Mouse (Mus musculus) stomach, postnatal 0 days (tissue): ENCODE measurements at regions not wholly inside any gene's neighbourhood (a gene's known extent, or its start where the extent isn't known, plus 50 kb on each side); places are given as distances from the start of the nearest gene placed in this dataset.
"Not testable (repeated sequence)": the region's sequence is repeated elsewhere in the genome, so short reads cannot be mapped to it uniquely, and the experiment has no call there.

Experiments used
- ATAC-seq: fragments of 200-750 bp; cut with Nextera tagmentation; 2 replicates; pipeline ENCODE4 v1.8.0; 2017; ENCODE audit not compliant: low FRiP score, low TSS enrichment
- DNase-seq: peaks from one replicate; pipeline ENCODE4 v3.0.0-alpha.2; 2016; ENCODE audit warnings: low spot score
- H3K27ac ChIP-seq: fragments of 300-500 bp; sonication (generic); replicated peaks from 2 replicates; pipeline ENCODE4 v1.5.1; 2014; ENCODE audit warnings: mild to moderate bottlenecking, control low read depth
- H3K27me3 ChIP-seq: fragments of 300-500 bp; sonication (generic); 2 replicates; pipeline ENCODE4 v1.6.1; 2014; ENCODE audit warnings: low read length; ENCODE audit not compliant: control insufficient read depth, insufficient read depth
- H3K36me3 ChIP-seq: fragments of 300-500 bp; sonication (generic); 2 replicates; pipeline ENCODE4 v1.6.1; 2014; ENCODE audit warnings: low read length, mixed read lengths; ENCODE audit not compliant: control insufficient read depth, insufficient read depth
- H3K4me1 ChIP-seq: fragments of 300-500 bp; sonication (generic); replicated peaks from 2 replicates; pipeline ENCODE4 v1.6.1; 2014; ENCODE audit warnings: antibody characterized with exemption; ENCODE audit not compliant: control insufficient read depth, insufficient read depth
- H3K4me2 ChIP-seq: fragments of 300-500 bp; sonication (generic); replicated peaks from 2 replicates; pipeline ENCODE4 v1.6.1; 2014; ENCODE audit warnings: low read depth, mild to moderate bottlenecking, control low read depth, moderate library complexity
- H3K4me3 ChIP-seq: fragments of 300-500 bp; sonication (generic); 2 replicates; pipeline ENCODE4 v1.5.1; 2014; ENCODE audit warnings: low read depth, low read length, control low read depth
- H3K9ac ChIP-seq: fragments of 300-500 bp; sonication (generic); 2 replicates; pipeline ENCODE4 v1.6.1; 2014; ENCODE audit warnings: mild to moderate bottlenecking, low read length, control low read depth, mixed read lengths
- H3K9me3 ChIP-seq: fragments of 300-500 bp; sonication (generic); 2 replicates; pipeline ENCODE4 v1.6.1; 2016; ENCODE audit warnings: low read length; ENCODE audit not compliant: control insufficient read depth
- CTCF ChIP-seq: IDR thresholded peaks from 2 replicates; pipeline ENCODE4 v1.5.1; 2016; ENCODE audit warnings: antibody characterized with exemption, low read depth, mild to moderate bottlenecking, moderate library complexity
- EP300 ChIP-seq: optimal IDR thresholded peaks from 2 replicates; pipeline ENCODE3; 2016; ENCODE audit warnings: antibody characterized with exemption
- WGBS: fragments of 180-500 bp; shearing (Covaris S2); extraction: QIAGEN DNeasy Blood & Tissue Kit; methylation state at CpG from one replicate; pipeline ENCODE4 v1.1.7; 2014; 5-methylcytosine and 5-hydroxymethylcytosine counted together

- TF ChIP-seq EP300 = no peak
- TF ChIP-seq CTCF = no peak
- Histone ChIP-seq H3K4me3 (no peak overlapping the region), H3K27me3 (no peaks in the 10 kb centered on the region), H3K4me1 (no peaks in the 10 kb centered on the region), H3K36me3 (no peaks in the 10 kb centered on the region), H3K27ac (no peak overlapping the region), H3K9me3 (no peaks in the 10 kb centered on the region), H3K4me2 (no peak overlapping the region), H3K9ac (no peak overlapping the region)
- 36% methylated on average over 11 of the region's 11 CpGs for WGBS
- no peak for ATAC-seq
- no peak for DNase-seq
Observed at GRCm38 (mm10) chr5:148684216-148684615, 131.6 kb upstream of the Ubl3 start.

DNA sequence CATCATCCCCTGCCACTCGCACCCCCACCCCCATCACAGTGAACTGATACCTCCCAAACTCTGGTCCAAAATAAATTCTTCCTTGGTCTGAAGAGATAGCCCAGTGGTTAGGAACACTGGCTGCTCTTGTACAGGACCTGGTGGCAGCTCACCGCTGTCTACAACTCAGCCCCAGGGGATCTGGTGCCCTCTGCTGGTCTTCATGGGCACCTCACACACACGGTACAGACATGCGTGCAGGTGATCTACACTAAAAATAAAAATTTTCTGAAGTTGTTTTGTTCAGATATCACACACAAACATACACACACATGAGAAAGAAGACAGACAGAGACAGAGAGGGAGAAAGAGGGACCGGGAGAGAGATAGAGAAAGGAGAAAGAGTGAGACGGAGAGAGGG, 130.0 kb upstream of the Ubl3 start:
- TF ChIP-seq CTCF (peak; percentile 32; the same call in 1 of the 2 replicates), EP300 (no peak)
- 95% methylated on average over 6 of the region's 6 CpGs for WGBS

GRCm38 (mm10) chr5:148680341-148680740, 127.8 kb upstream of the Ubl3 start:
- no peak for TF ChIP-seq EP300
- TF ChIP-seq CTCF = no peak
- H3K27me3 ChIP-seq = no peaks in the 10 kb centered on the region
- 88% methylated on average over 5 of the region's 5 CpGs for WGBS
- H3K4me3 ChIP-seq = no peak overlapping the region
- H3K27ac ChIP-seq = no peak overlapping the region
- no peaks in the 10 kb centered on the region for H3K9me3 ChIP-seq
- 0 out of 2 replicates have a peak, but pooled peaks have one; percentile 24 for ATAC-seq
- no peak overlapping the region for H3K4me2 ChIP-seq
- H3K4me1 ChIP-seq = no peaks in the 10 kb centered on the region
- DNase-seq = no peak
- H3K36me3 ChIP-seq = no peaks in the 10 kb centered on the region
- no peak overlapping the region for H3K9ac ChIP-seq

More for the DNA sequence above, 130.0 kb upstream of the Ubl3 start:
- H3K27me3 ChIP-seq = no peaks in the 10 kb centered on the region
- no peak overlapping the region for H3K9ac ChIP-seq
- no peaks in the 10 kb centered on the region for H3K36me3 ChIP-seq
- DNase-seq (no peak), ATAC-seq (no peak)
- H3K27ac ChIP-seq = no peak overlapping the region
- no peak overlapping the region for H3K4me3 ChIP-seq
- H3K4me1 ChIP-seq = no peaks in the 10 kb centered on the region
- no peaks in the 10 kb centered on the region for H3K9me3 ChIP-seq
- no peak overlapping the region for H3K4me2 ChIP-seq

DNA sequence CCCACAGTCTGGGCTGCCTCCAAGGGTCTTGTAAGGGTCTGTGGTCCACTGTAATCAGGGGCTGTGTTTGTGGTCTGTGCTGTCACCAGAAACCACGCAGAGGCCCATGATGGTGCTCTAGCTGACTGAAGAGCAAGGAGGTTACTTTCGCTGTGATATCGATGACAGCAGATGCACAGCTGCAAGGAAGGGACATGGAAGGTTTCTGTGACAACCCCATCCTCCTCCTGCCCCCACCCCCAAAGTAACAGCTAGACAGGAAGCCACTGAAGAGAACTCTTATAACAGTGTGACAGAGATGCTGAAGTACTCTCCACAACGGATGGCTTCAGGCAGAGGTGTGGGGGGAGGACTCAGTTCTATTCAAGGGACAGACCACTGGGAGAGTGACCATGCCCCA, 127.0 kb upstream of the Ubl3 start:
- H3K4me2 ChIP-seq = no peak overlapping the region
- no peak overlapping the region for H3K4me3 ChIP-seq
- H3K4me1 ChIP-seq = no peaks in the 10 kb centered on the region
- no peaks in the 10 kb centered on the region for H3K9me3 ChIP-seq
- DNase-seq = no peak
- WGBS = 91% methylated on average over 4 of the region's 4 CpGs
- TF ChIP-seq EP300 (no peak), CTCF (no peak)
- no peak overlapping the region for H3K9ac ChIP-seq
- no peak for ATAC-seq
- no peak overlapping the region for H3K27ac ChIP-seq
- no peaks in the 10 kb centered on the region for H3K27me3 ChIP-seq
- H3K36me3 ChIP-seq = no peaks in the 10 kb centered on the region

DNA sequence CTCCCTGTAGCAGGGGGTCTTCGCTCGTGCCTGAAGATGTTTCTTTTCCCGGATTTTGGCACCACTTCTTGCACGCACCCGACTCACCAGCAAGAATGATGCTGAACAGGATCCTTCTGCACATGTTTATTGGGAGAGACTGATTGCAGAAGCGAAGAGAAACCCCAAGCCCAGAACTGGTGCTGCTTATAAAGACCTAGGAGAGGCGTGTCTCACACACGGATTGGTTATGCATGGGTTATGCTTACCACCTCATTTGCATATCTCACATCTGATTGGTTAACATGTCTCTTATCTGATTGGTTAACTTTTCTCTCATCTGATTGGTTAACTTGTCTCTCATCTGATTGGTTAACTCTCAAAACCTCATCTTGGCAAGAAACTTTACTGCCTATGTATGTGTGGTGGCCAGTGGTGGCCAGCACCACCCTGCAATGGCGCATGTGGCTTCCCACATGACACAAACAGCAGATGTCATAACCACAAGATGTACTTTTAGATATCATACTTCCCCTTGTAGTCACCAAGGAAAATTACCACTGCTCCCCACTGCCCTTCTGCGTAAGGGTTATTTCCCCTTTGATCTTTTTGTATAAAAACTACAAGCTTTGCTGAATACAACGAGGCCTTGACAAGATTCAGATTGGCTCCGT, 125.8 kb upstream of the Ubl3 start:
- not testable (repeated sequence) for H3K4me1 ChIP-seq, H3K4me2 ChIP-seq, H3K9me3 ChIP-seq, H3K27me3 ChIP-seq, DNase-seq, H3K9ac ChIP-seq, H3K4me3 ChIP-seq, H3K27ac ChIP-seq, ATAC-seq, H3K36me3 ChIP-seq
- 93% methylated on average over 12 of the region's 12 CpGs for WGBS

DNA sequence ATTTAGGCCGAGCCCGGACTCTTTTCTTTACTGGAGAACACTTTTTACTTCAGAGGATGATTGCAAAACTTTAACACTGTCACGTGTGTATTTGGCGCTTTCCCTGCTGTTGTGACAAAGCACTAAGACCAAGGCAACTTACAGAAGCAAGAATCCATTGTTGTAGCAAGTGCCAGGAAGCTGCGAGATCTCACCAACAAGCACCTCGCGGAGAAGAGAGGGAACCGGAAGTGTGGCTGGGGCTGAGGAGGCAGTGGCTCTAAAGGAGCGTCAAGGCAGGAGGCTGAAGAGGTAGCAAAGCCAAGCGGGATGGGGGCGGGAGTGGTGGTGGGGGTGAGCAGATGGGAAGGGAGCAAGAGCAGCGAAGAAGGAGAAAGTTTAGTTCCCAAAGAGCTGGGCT, 121.7 kb upstream of the Ubl3 start:
- ATAC-seq (no peak), DNase-seq (no peak)
- Histone ChIP-seq H3K4me3 (no peak overlapping the region), H3K27me3 (no peaks in the 10 kb centered on the region), H3K27ac (no peak overlapping the region), H3K4me2 (no peak overlapping the region), H3K36me3 (no peaks in the 10 kb centered on the region), H3K9me3 (no peaks in the 10 kb centered on the region), H3K4me1 (no peaks in the 10 kb centered on the region), H3K9ac (no peak overlapping the region)
- no peak for TF ChIP-seq EP300
- no peak for TF ChIP-seq CTCF
- WGBS = 75% methylated on average over 12 of the region's 12 CpGs
